Comparison of ENCODE assay signal across 16 mouse cellular contexts in genomic region chr2:84623428-84624119, GRCm38 (mm10). TPM values are rescaled to one million over a fixed set of nuclear protein-coding genes. Genes with fewer than 3 reads are reported as not detected.
A peak's percentile ranks its signal among the peaks of the same experiment; 100 is the strongest.
DNase-seq lines count a peak whose midpoint lies in the region; ATAC-seq and TF ChIP-seq lines count a peak whose summit lies in the region.
"Had no signal": no experiment of that assay in that cellular context is flagged by ENCODE, and none has a peak within 500 bp of the region (broad histone marks: within the 10 kb centered on the region; RNA-seq: fewer than 3 reads in every experiment).

No protein-coding gene starts in this region.

- DNase-seq in gastrocnemius, adult 2 months: no peak
- no peak for DNase-seq in gastrocnemius, postnatal 10 days
- DNase-seq in kidney, postnatal 0 days (ENCODE audit: low spot score): no peak
- DNase-seq in kidney, postnatal 36 days: no peak
- peak; percentile 31 for DNase-seq in 416B (ENCODE audit: low read depth)
- DNase-seq in yolk sac, embryonic 10.5 days (ENCODE audit: low spot score): no peak
- no peak for DNase-seq in forebrain, embryonic 11.5 days (ENCODE audit: low spot score)
- DNase-seq: adrenal gland, postnatal 36 days; cerebellum, adult 11-12 months; gastrocnemius, postnatal 36 days; kidney, postnatal 14 days had no signal

- no peaks in the 10 kb centered on the region for H3K27me3 ChIP-seq in kidney, postnatal 0 days (ENCODE audit: insufficient read depth, low read length)
- no peaks in the 10 kb centered on the region for H3K27me3 ChIP-seq in intestine, postnatal 0 days (replicated peaks; ENCODE audit: control insufficient read depth, insufficient read depth, low read length)
- no peaks in the 10 kb centered on the region for H3K27me3 ChIP-seq in forebrain, embryonic 11.5 days (ENCODE audit: control insufficient read depth, insufficient read depth, low read length)
- H3K27me3 ChIP-seq: hindbrain, embryonic 13.5 days; limb, embryonic 13.5 days had no signal

- H3K4me3 ChIP-seq in gastrocnemius, adult 2 months: peak overlapping the region; percentile 35
- H3K4me3 ChIP-seq in kidney, postnatal 0 days (replicated peaks; ENCODE audit: low read depth, low read length): no peak overlapping the region
- H3K4me3 ChIP-seq in intestine, postnatal 0 days (ENCODE audit: low read depth, low read length): no peak overlapping the region
- no peak overlapping the region for H3K4me3 ChIP-seq in forebrain, embryonic 11.5 days (ENCODE audit: low read depth, low read length)
- H3K4me3 ChIP-seq: hindbrain, embryonic 13.5 days; left cerebral cortex, adult 2 months; limb, embryonic 13.5 days had no signal

- H3K36me3 ChIP-seq in kidney, postnatal 0 days (ENCODE audit: insufficient read depth, low read length): peaks cover 21% of the 10 kb centered on the region
- peaks cover 20% of the 10 kb centered on the region for H3K36me3 ChIP-seq in intestine, postnatal 0 days (ENCODE audit: control insufficient read depth, insufficient read depth)
- H3K36me3 ChIP-seq in forebrain, embryonic 11.5 days (ENCODE audit: control insufficient read depth, insufficient read depth, low read length): no peaks in the 10 kb centered on the region; the same call in none of the 2 replicates

- peak overlapping the region; percentile 66 for H3K27ac ChIP-seq in gastrocnemius, adult 2 months
- peak overlapping the region; percentile 38; the same call in 1 of the 2 replicates for H3K27ac ChIP-seq in kidney, postnatal 0 days
- peak overlapping the region; percentile 68 for H3K27ac ChIP-seq in intestine, postnatal 0 days (ENCODE audit: low read depth, low read length)
- H3K27ac ChIP-seq in forebrain, embryonic 11.5 days (ENCODE audit: low read depth, low read length): no peak overlapping the region
- H3K27ac ChIP-seq: hindbrain, embryonic 13.5 days; left cerebral cortex, adult 2 months; limb, embryonic 13.5 days had no signal

- H3K4me2 ChIP-seq in kidney, postnatal 0 days (ENCODE audit: low read length): no peak overlapping the region
- no peak overlapping the region for H3K4me2 ChIP-seq in intestine, postnatal 0 days (replicated peaks; ENCODE audit: low read depth)
- H3K4me2 ChIP-seq in forebrain, embryonic 11.5 days (ENCODE audit: low read depth, low read length, severe bottlenecking): no peak overlapping the region
- H3K4me2 ChIP-seq: hindbrain, embryonic 13.5 days; limb, embryonic 13.5 days had no signal

- ATAC-seq in kidney, postnatal 0 days (replicated peaks; ENCODE audit: low FRiP score, low read depth): no peak
- no peak for ATAC-seq in intestine, postnatal 0 days
- ATAC-seq in forebrain, embryonic 11.5 days (replicated peaks; ENCODE audit: low FRiP score): no peak
- ATAC-seq: forebrain, embryonic 16.5 days had no signal

- H3K4me1 ChIP-seq in kidney, postnatal 0 days (replicated peaks; ENCODE audit: insufficient read depth, low read length): peaks cover 25% of the 10 kb centered on the region
- peaks cover 18% of the 10 kb centered on the region for H3K4me1 ChIP-seq in intestine, postnatal 0 days (replicated peaks; ENCODE audit: control insufficient read depth, insufficient read depth, low read length)
- H3K4me1 ChIP-seq in forebrain, embryonic 11.5 days (replicated peaks; ENCODE audit: control insufficient read depth, insufficient read depth, low read length): no peaks in the 10 kb centered on the region; the same call in 1 of the 2 replicates

- H3K9ac ChIP-seq in kidney, postnatal 0 days (ENCODE audit: low read depth, low read length): no peak overlapping the region
- no peak overlapping the region for H3K9ac ChIP-seq in intestine, postnatal 0 days (ENCODE audit: low read depth, low read length)
- H3K9ac ChIP-seq in forebrain, embryonic 11.5 days (ENCODE audit: low read length): no peak overlapping the region
- H3K9ac ChIP-seq: hindbrain, embryonic 13.5 days; limb, embryonic 13.5 days had no signal

- no peaks in the 10 kb centered on the region for H3K9me3 ChIP-seq in kidney, postnatal 0 days (replicated peaks; ENCODE audit: low read length)
- H3K9me3 ChIP-seq in intestine, postnatal 0 days (ENCODE audit: control insufficient read depth): no peaks in the 10 kb centered on the region
- H3K9me3 ChIP-seq in forebrain, embryonic 11.5 days (ENCODE audit: control insufficient read depth, low read length): no peaks in the 10 kb centered on the region
- H3K9me3 ChIP-seq: hindbrain, embryonic 13.5 days; limb, embryonic 13.5 days had no signal

- intact Hi-C loops in gastrocnemius, adult 2 months (cut with DNase I): no loop called here

- TF ChIP-seq CTCF in gastrocnemius, adult 2 months (IDR thresholded peaks at IDR 0.05): no peak
- no peak for TF ChIP-seq CTCF in kidney, postnatal 0 days (IDR thresholded peaks at IDR 0.05; ENCODE audit: low read depth)
- no peak for TF ChIP-seq CTCF in intestine, postnatal 0 days (IDR thresholded peaks at IDR 0.05; ENCODE audit: low read depth)

- 89% methylated on average over 3 of the region's 3 CpGs for WGBS in kidney, postnatal 0 days
- WGBS in intestine, postnatal 0 days: 77% methylated on average over 3 of the region's 3 CpGs
- WGBS in forebrain, embryonic 11.5 days: 96% methylated on average over 3 of the region's 3 CpGs

RNA-seq across cellular contexts. Expression of gene Ctnnd1, which starts 27.0 kb away (rescaled TPM):
- 10 to 100 TPM; 25.8 to 35.1 TPM for total RNA-seq in gastrocnemius, adult 2 months (2021)
- 10 to 100 TPM; 54.4 to 68.8 TPM for total RNA-seq in gastrocnemius, postnatal 10 days (2021)
- 35.0 and 37.4 TPM in 2 replicates for polyA plus RNA-seq in kidney, postnatal 0 days (2015; fragmentation: Nextera tagmentation; extraction: Ambion mirVana)
- 45.4 and 46.1 TPM in 2 replicates for polyA plus RNA-seq in intestine, postnatal 0 days (2015; fragmentation: Nextera tagmentation; extraction: Ambion mirVana)
- polyA plus RNA-seq in forebrain, embryonic 11.5 days (2014; fragmentation: Nextera tagmentation; extraction: Ambion mirVana): 33.4 and 36.2 TPM in 2 replicates

RNA-seq across cellular contexts. Expression of gene Btbd18, which starts 35.3 kb away (rescaled TPM):
- total RNA-seq in gastrocnemius, adult 2 months (2021): not detected
- under 1 TPM in 1 of 2 experiments, not detected in 1; 0.09 TPM for total RNA-seq in gastrocnemius, postnatal 10 days (2021)
- polyA plus RNA-seq in kidney, postnatal 0 days (2015; fragmentation: Nextera tagmentation; extraction: Ambion mirVana): 0.09 and 0.18 TPM in 2 replicates
- polyA plus RNA-seq in intestine, postnatal 0 days (2015; fragmentation: Nextera tagmentation; extraction: Ambion mirVana): 0.07 TPM in 1 of 2 replicates, not detected in the other
- 0.36 and 0.77 TPM in 2 replicates for polyA plus RNA-seq in forebrain, embryonic 11.5 days (2014; fragmentation: Nextera tagmentation; extraction: Ambion mirVana)
- total RNA-seq: gastrocnemius, postnatal 36 days; left cerebral cortex, adult 2 months had no signal

RNA-seq across cellular contexts. Expression of gene Selenoh, which starts 47.0 kb away (rescaled TPM):
- total RNA-seq in gastrocnemius, adult 2 months (2021): 10 to 100 TPM; 10.7 to 16.4 TPM
- total RNA-seq in gastrocnemius, postnatal 10 days (2021): 10 to 100 TPM; 25.4 to 26.7 TPM
- polyA plus RNA-seq in kidney, postnatal 0 days (2015; fragmentation: Nextera tagmentation; extraction: Ambion mirVana): 243 and 244 TPM in 2 replicates
- 83.4 and 90.7 TPM in 2 replicates for polyA plus RNA-seq in intestine, postnatal 0 days (2015; fragmentation: Nextera tagmentation; extraction: Ambion mirVana)
- 494 and 502 TPM in 2 replicates for polyA plus RNA-seq in forebrain, embryonic 11.5 days (2014; fragmentation: Nextera tagmentation; extraction: Ambion mirVana)

RNA-seq across cellular contexts. Expression of gene Gm28635, which starts 54.3 kb away (rescaled TPM):
- 1 to 10 TPM; 1.1 to 1.9 TPM for total RNA-seq in gastrocnemius, adult 2 months (2021)
- not detected for total RNA-seq in gastrocnemius, postnatal 10 days (2021)
- not detected in 2 replicates for polyA plus RNA-seq in kidney, postnatal 0 days (2015; fragmentation: Nextera tagmentation; extraction: Ambion mirVana)
- polyA plus RNA-seq in intestine, postnatal 0 days (2015; fragmentation: Nextera tagmentation; extraction: Ambion mirVana): not detected in 2 replicates
- polyA plus RNA-seq in forebrain, embryonic 11.5 days (2014; fragmentation: Nextera tagmentation; extraction: Ambion mirVana): not detected in 2 replicates
- total RNA-seq: adrenal gland, postnatal 36 days; gastrocnemius, postnatal 36 days had no signal
- polyA plus RNA-seq: forebrain, embryonic 16.5 days; hindbrain, embryonic 13.5 days; limb, embryonic 13.5 days had no signal

RNA-seq across cellular contexts. Expression of gene Med19, which starts 54.6 kb away (rescaled TPM):
- total RNA-seq in gastrocnemius, adult 2 months (2021): 1 to 10 TPM; 6.8 to 7.9 TPM
- 10 to 100 TPM; 11.0 to 13.6 TPM for total RNA-seq in gastrocnemius, postnatal 10 days (2021)
- 33.3 and 34.6 TPM in 2 replicates for polyA plus RNA-seq in kidney, postnatal 0 days (2015; fragmentation: Nextera tagmentation; extraction: Ambion mirVana)
- 20.6 and 21.0 TPM in 2 replicates for polyA plus RNA-seq in intestine, postnatal 0 days (2015; fragmentation: Nextera tagmentation; extraction: Ambion mirVana)
- 68.3 and 69.2 TPM in 2 replicates for polyA plus RNA-seq in forebrain, embryonic 11.5 days (2014; fragmentation: Nextera tagmentation; extraction: Ambion mirVana)
